Mouse (Mus musculus): ENCODE results near the gene Gdpd3. TPM values are rescaled to one million over a fixed set of nuclear protein-coding genes. Genes with fewer than 3 reads are reported as not detected.

The Gdpd3 gene
- polyA plus RNA-seq (2014; fragmentation: Illumina TruSeq; extraction: RNeasy Lipid Tissue Mini Kit (QIAGEN cat#74804)): not detected

DNA sequence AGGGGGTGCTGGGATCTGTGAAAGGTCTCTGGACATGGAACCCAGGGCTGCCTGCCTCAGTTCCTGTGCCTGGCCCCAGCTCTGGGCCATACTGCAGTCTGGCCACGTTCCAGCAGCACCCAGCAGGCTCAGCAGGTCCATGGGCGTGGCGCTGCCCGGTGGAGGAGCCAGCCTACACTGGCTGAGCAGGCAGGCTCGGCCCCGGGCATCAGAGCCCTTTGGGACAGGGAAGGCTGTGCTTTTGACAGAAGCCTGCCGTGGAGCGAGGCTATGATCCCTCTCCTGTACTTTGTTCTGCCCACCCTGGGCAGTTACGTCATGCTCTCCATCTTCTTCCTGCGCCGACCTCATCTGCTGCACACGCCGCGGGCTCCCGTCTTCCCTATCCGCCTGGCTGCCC, at the start of gene Gdpd3:
TSS of gene Gdpd3 (plus strand) at position 134 of the 400 bp plus-strand sequence.

DNA sequence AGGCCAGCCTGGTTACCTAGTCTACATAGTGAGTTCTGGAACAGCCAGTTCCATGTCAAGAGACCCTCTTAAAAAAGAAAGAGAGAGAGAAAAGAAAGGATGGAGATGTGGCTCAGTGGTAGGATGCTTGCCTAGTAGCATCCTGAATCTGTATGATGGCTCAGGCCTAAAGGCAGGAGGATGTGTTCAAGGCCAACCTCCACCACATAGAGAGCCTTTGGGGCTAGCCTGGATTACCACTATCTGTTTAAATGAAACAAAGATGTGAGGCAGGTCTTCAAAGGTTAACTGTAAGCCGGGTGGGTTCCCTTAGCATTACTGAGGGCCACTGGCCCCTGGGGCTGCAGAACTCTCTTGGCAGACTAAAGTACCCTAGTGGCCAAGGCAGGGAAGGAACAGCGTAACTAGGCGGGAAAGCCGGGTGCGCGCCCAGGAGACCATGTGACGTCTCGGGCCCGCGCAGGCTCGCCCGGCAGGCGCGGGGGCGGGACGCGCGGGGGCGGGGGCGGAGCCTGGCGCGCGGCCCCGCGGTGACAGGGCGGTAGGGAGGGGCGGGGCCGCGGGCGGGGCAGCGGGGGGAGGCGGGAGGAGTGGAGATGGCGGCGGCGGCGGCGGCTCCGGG, 7.0 kb upstream of the Gdpd3 start, which contains the start of gene Mapk3:
TSS of gene Mapk3 (plus strand) at position 552 of the 622 bp plus-strand sequence.

DNA sequence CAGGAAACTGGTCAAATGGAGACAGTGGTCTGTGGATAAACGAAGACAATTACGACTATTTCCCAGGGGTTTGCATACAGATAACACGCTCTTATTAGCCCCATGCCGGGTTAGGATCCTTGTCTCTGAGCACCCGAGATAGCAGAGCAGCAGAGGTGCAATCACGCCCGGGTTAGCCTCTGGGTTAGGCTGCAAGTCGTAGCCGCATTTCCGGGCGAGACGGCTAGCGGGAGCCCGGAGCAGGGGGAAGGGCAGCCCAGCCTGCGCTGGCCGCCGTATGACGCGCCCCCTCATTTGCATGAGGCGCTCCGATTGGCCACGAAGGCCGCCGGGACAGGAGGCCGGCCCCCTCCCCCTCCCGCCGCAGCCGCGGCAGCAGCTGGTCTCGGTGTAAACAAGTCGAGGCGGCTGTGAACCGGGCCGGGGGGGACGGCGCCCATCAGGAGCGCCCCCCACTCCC, 10.5 kb downstream of the Gdpd3 start, which contains the start of gene Ypel3:
TSS of gene Ypel3 (plus strand) at position 358 of the 460 bp plus-strand sequence.

GRCm38 (mm10) chr7:126780971-126781635, 15.0 kb downstream of the Gdpd3 start, which contains the start of gene Tbx6:
TSS of gene Tbx6 (plus strand) at chr7:126781483.

GRCm38 (mm10) chr7:126791851-126792720, 26.0 kb downstream of the Gdpd3 start, which contains the start of gene Ppp4c:
TSS of gene Ppp4c (minus strand) at chr7:126792496.

GRCm38 (mm10) chr7:126797411-126798126, 31.4 kb downstream of the Gdpd3 start, which contains the start of gene Fam57b:
TSS of gene Fam57b (plus strand) at chr7:126797668.

Other genes starting within 250 kb of the Gdpd3 start
- 340 TPM for gene Eif3c, start 199.9 kb upstream of the Gdpd3 start, polyA plus RNA-seq (2014; fragmentation: Illumina TruSeq; extraction: RNeasy Lipid Tissue Mini Kit (QIAGEN cat#74804))
- 0.26 TPM for gene Apobr, start 181.4 kb upstream of the Gdpd3 start, polyA plus RNA-seq (2014; fragmentation: Illumina TruSeq; extraction: RNeasy Lipid Tissue Mini Kit (QIAGEN cat#74804))
- gene Cln3, start 180.5 kb upstream of the Gdpd3 start, polyA plus RNA-seq (2014; fragmentation: Illumina TruSeq; extraction: RNeasy Lipid Tissue Mini Kit (QIAGEN cat#74804)): 1.4 TPM
- gene Il27, start 171.4 kb upstream of the Gdpd3 start, polyA plus RNA-seq (2014; fragmentation: Illumina TruSeq; extraction: RNeasy Lipid Tissue Mini Kit (QIAGEN cat#74804)): not detected
- gene Nupr1, start 135.5 kb upstream of the Gdpd3 start, polyA plus RNA-seq (2014; fragmentation: Illumina TruSeq; extraction: RNeasy Lipid Tissue Mini Kit (QIAGEN cat#74804)): 10.7 TPM
- 2.7 TPM for gene Sgf29, start 117.0 kb upstream of the Gdpd3 start, polyA plus RNA-seq (2014; fragmentation: Illumina TruSeq; extraction: RNeasy Lipid Tissue Mini Kit (QIAGEN cat#74804))
- gene Sult1a1, start 89.9 kb upstream of the Gdpd3 start, polyA plus RNA-seq (2014; fragmentation: Illumina TruSeq; extraction: RNeasy Lipid Tissue Mini Kit (QIAGEN cat#74804)): 42.1 TPM
- 0.26 TPM for gene Bola2, start 70.9 kb upstream of the Gdpd3 start, polyA plus RNA-seq (2014; fragmentation: Illumina TruSeq; extraction: RNeasy Lipid Tissue Mini Kit (QIAGEN cat#74804))
- gene Slx1b, start 70.5 kb upstream of the Gdpd3 start, polyA plus RNA-seq (2014; fragmentation: Illumina TruSeq; extraction: RNeasy Lipid Tissue Mini Kit (QIAGEN cat#74804)): 1.2 TPM
- 2.9 TPM for gene Coro1a, start 58.5 kb upstream of the Gdpd3 start, polyA plus RNA-seq (2014; fragmentation: Illumina TruSeq; extraction: RNeasy Lipid Tissue Mini Kit (QIAGEN cat#74804))
- gene Mapk3, start 6.7 kb upstream of the Gdpd3 start, polyA plus RNA-seq (2014; fragmentation: Illumina TruSeq; extraction: RNeasy Lipid Tissue Mini Kit (QIAGEN cat#74804)): 15.3 TPM
- 9.1 TPM for gene Ypel3, start 10.6 kb downstream of the Gdpd3 start, polyA plus RNA-seq (2014; fragmentation: Illumina TruSeq; extraction: RNeasy Lipid Tissue Mini Kit (QIAGEN cat#74804))
- gene Tbx6, start 15.1 kb downstream of the Gdpd3 start, polyA plus RNA-seq (2014; fragmentation: Illumina TruSeq; extraction: RNeasy Lipid Tissue Mini Kit (QIAGEN cat#74804)): not detected
- 36.4 TPM for gene Ppp4c, start 26.2 kb downstream of the Gdpd3 start, polyA plus RNA-seq (2014; fragmentation: Illumina TruSeq; extraction: RNeasy Lipid Tissue Mini Kit (QIAGEN cat#74804))
- gene Fam57b, start 31.3 kb downstream of the Gdpd3 start, polyA plus RNA-seq (2014; fragmentation: Illumina TruSeq; extraction: RNeasy Lipid Tissue Mini Kit (QIAGEN cat#74804)): 1.5 TPM
- gene 4930451I11Rik, start 65.3 kb downstream of the Gdpd3 start, polyA plus RNA-seq (2014; fragmentation: Illumina TruSeq; extraction: RNeasy Lipid Tissue Mini Kit (QIAGEN cat#74804)): not detected
- gene Doc2a, start 81.1 kb downstream of the Gdpd3 start, polyA plus RNA-seq (2014; fragmentation: Illumina TruSeq; extraction: RNeasy Lipid Tissue Mini Kit (QIAGEN cat#74804)): not detected
- 21.5 TPM for gene Hirip3, start 95.6 kb downstream of the Gdpd3 start, polyA plus RNA-seq (2014; fragmentation: Illumina TruSeq; extraction: RNeasy Lipid Tissue Mini Kit (QIAGEN cat#74804))
- 19.9 TPM for gene Ino80e, start 96.0 kb downstream of the Gdpd3 start, polyA plus RNA-seq (2014; fragmentation: Illumina TruSeq; extraction: RNeasy Lipid Tissue Mini Kit (QIAGEN cat#74804))
- gene Taok2, start 118.4 kb downstream of the Gdpd3 start, polyA plus RNA-seq (2014; fragmentation: Illumina TruSeq; extraction: RNeasy Lipid Tissue Mini Kit (QIAGEN cat#74804)): 8.2 TPM
- 6.6 TPM for gene Tmem219, start 156.6 kb downstream of the Gdpd3 start, polyA plus RNA-seq (2014; fragmentation: Illumina TruSeq; extraction: RNeasy Lipid Tissue Mini Kit (QIAGEN cat#74804))
- gene Kctd13, start 162.5 kb downstream of the Gdpd3 start, polyA plus RNA-seq (2014; fragmentation: Illumina TruSeq; extraction: RNeasy Lipid Tissue Mini Kit (QIAGEN cat#74804)): 1.9 TPM
- not detected for gene Asphd1, start 183.2 kb downstream of the Gdpd3 start, polyA plus RNA-seq (2014; fragmentation: Illumina TruSeq; extraction: RNeasy Lipid Tissue Mini Kit (QIAGEN cat#74804))
- gene Sez6l2, start 184.2 kb downstream of the Gdpd3 start, polyA plus RNA-seq (2014; fragmentation: Illumina TruSeq; extraction: RNeasy Lipid Tissue Mini Kit (QIAGEN cat#74804)): 2.7 TPM
- gene Cdipt, start 209.6 kb downstream of the Gdpd3 start, polyA plus RNA-seq (2014; fragmentation: Illumina TruSeq; extraction: RNeasy Lipid Tissue Mini Kit (QIAGEN cat#74804)): 13.1 TPM
- 0.91 TPM for gene Cdiptos, start 209.8 kb downstream of the Gdpd3 start, polyA plus RNA-seq (2014; fragmentation: Illumina TruSeq; extraction: RNeasy Lipid Tissue Mini Kit (QIAGEN cat#74804))
- 0.46 TPM for gene Mvp, start 248.3 kb downstream of the Gdpd3 start, polyA plus RNA-seq (2014; fragmentation: Illumina TruSeq; extraction: RNeasy Lipid Tissue Mini Kit (QIAGEN cat#74804))

Data from ovary, adult 10 weeks (tissue).